Mouse (Mus musculus) lung, embryonic 14.5 days (tissue): ENCODE results near the gene Cela2a. TPM values are rescaled to one million over a fixed set of nuclear protein-coding genes. Genes with fewer than 3 reads are reported as not detected.

ENCODE experiments used
- ATAC-seq: fragments of 200-750 bp; cut with Nextera tagmentation; 2 replicates; pipeline ENCODE4 v1.8.0; 2017; ENCODE audit warnings: mild to moderate bottlenecking, moderate TSS enrichment, moderate library complexity; ENCODE audit not compliant: insufficient read depth
- DNase-seq: peaks from one replicate; pipeline ENCODE4 v3.0.0-alpha.2; 2015
- H3K27ac ChIP-seq: fragments of 300-500 bp; sonication (generic); 2 replicates; pipeline ENCODE4 v1.5.1; 2014; ENCODE audit warnings: low read depth, mild to moderate bottlenecking, moderate library complexity
- H3K27me3 ChIP-seq: fragments of 300-500 bp; sonication (generic); 2 replicates; pipeline ENCODE4 v1.6.1; 2014; ENCODE audit warnings: low read length, control low read depth; ENCODE audit not compliant: insufficient read depth
- H3K36me3 ChIP-seq: fragments of 300-500 bp; sonication (generic); 2 replicates; pipeline ENCODE4 v1.6.1; 2014; ENCODE audit warnings: control low read depth; ENCODE audit not compliant: insufficient read depth
- H3K4me1 ChIP-seq: fragments of 300-500 bp; sonication (generic); 2 replicates; pipeline ENCODE4 v1.6.1; 2014; ENCODE audit warnings: antibody characterized with exemption, control low read depth; ENCODE audit not compliant: insufficient read depth
- H3K4me2 ChIP-seq: fragments of 300-500 bp; sonication (generic); 2 replicates; pipeline ENCODE4 v1.6.1; 2014; ENCODE audit warnings: mild to moderate bottlenecking
- H3K4me3 ChIP-seq: fragments of 300-500 bp; sonication (generic); 2 replicates; pipeline ENCODE4 v1.5.1; 2014; ENCODE audit warnings: low read depth, low read length
- H3K9ac ChIP-seq: fragments of 300-500 bp; sonication (generic); 2 replicates; pipeline ENCODE4 v1.6.1; 2014
- H3K9me3 ChIP-seq: fragments of 300-500 bp; sonication (generic); 2 replicates; pipeline ENCODE4 v1.6.1; 2016; ENCODE audit warnings: low read depth, low read length, control low read depth
- CTCF ChIP-seq: IDR thresholded peaks from 2 replicates; pipeline ENCODE4 v1.5.1; 2016; ENCODE audit warnings: antibody characterized with exemption, low read depth
- WGBS: fragments of 180-500 bp; shearing (Covaris S2); extraction: QIAGEN DNeasy Blood & Tissue Kit; methylation state at CpG from one replicate; pipeline ENCODE4 v1.1.7; 2014; 5-methylcytosine and 5-hydroxymethylcytosine counted together
- polyA plus RNA-seq: library from polyadenylated mRNA; unstranded; fragments of >200 nt; fragmentation: Nextera tagmentation; extraction: Ambion mirVana; gene quantifications from 2 replicates; pipeline ENCODE4 v1.2.1, GENCODE M21; 2014

Cela2a gene
- polyA plus RNA-seq, 1 experiment from 2014 or later = not detected

- WGBS = 27% methylated on average over 19 of the region's 19 CpGs
- Histone ChIP-seq H3K4me1 (peaks cover 13% of the 10 kb centered on the region), H3K27ac (peak overlapping the region; percentile 91), H3K4me3 (no peak overlapping the region), H3K36me3 (peaks cover 84% of the 10 kb centered on the region), H3K27me3 (no peaks in the 10 kb centered on the region), H3K9me3 (no peaks in the 10 kb centered on the region), H3K9ac (0 out of 2 replicates have a peak overlapping the region, but pooled peaks have one; percentile 4), H3K4me2 (peak overlapping the region; percentile 30)
- no peak for TF ChIP-seq CTCF
- peak; percentile 94 for DNase-seq
- ATAC-seq = peak; percentile 87
Observed at GRCm38 (mm10) chr4:141766668-141767352, 59.1 kb downstream of the Cela2a start.

- peaks cover 13% of the 10 kb centered on the region for H3K4me1 ChIP-seq
- 60% methylated on average over 8 of the region's 8 CpGs for WGBS
- no peak for TF ChIP-seq CTCF
- H3K36me3 ChIP-seq = peaks cover 85% of the 10 kb centered on the region
- ATAC-seq (peak; percentile 16; the same call in 1 of the 2 replicates), DNase-seq (no peak)
- no peak overlapping the region for H3K9ac ChIP-seq
- peak overlapping the region; percentile 30; the same call in 1 of the 2 replicates for H3K4me2 ChIP-seq
- no peaks in the 10 kb centered on the region for H3K27me3 ChIP-seq
- H3K27ac ChIP-seq = peak overlapping the region; percentile 91
- H3K9me3 ChIP-seq = no peaks in the 10 kb centered on the region
- no peak overlapping the region for H3K4me3 ChIP-seq
Observed at GRCm38 (mm10) chr4:141766316-141766667, 59.7 kb downstream of the Cela2a start.

GRCm38 (mm10) chr4:141765008-141765407, 61.0 kb downstream of the Cela2a start:
- Histone ChIP-seq H3K4me1 (peaks cover 13% of the 10 kb centered on the region), H3K27ac (no peak overlapping the region), H3K36me3 (peaks cover 78% of the 10 kb centered on the region), H3K27me3 (no peaks in the 10 kb centered on the region), H3K4me2 (no peak overlapping the region), H3K4me3 (no peak overlapping the region), H3K9me3 (no peaks in the 10 kb centered on the region), H3K9ac (no peak overlapping the region)
- no peak for TF ChIP-seq CTCF
- DNase-seq (no peak), ATAC-seq (no peak)
- WGBS = 94% methylated on average over 3 of the region's 3 CpGs

Other genes with a start within 250 kb of the Cela2a start
- gene Fblim1, start 220.1 kb downstream of the Cela2a start, polyA plus RNA-seq = 83.6 and 89.2 TPM in 2 replicates
- gene Tmem82, start 207.5 kb downstream of the Cela2a start, polyA plus RNA-seq = 0.38 and 0.50 TPM in 2 replicates
- not detected in 2 replicates for gene Slc25a34, start 202.3 kb downstream of the Cela2a start, polyA plus RNA-seq
- 5.1 and 5.4 TPM in 2 replicates for gene Plekhm2, start 161.3 kb downstream of the Cela2a start, polyA plus RNA-seq
- gene Rsc1a1, start 140.6 kb downstream of the Cela2a start, polyA plus RNA-seq = 0.38 and 3.2 TPM in 2 replicates
- gene Ddi2, start 102.7 kb downstream of the Cela2a start, polyA plus RNA-seq = 19.8 and 21.5 TPM in 2 replicates
- gene Agmat, start 79.5 kb downstream of the Cela2a start, polyA plus RNA-seq = not detected in 2 replicates
- 3.5 and 4.2 TPM in 2 replicates for gene Dnajc16, start 35.2 kb downstream of the Cela2a start, polyA plus RNA-seq
- 21.5 and 22.3 TPM in 2 replicates for gene Casp9, start 32.5 kb downstream of the Cela2a start, polyA plus RNA-seq
- not detected in 2 replicates for gene Ctrc, start 20.2 kb upstream of the Cela2a start, polyA plus RNA-seq
- 56.5 and 64.6 TPM in 2 replicates for gene Efhd2, start 48.8 kb upstream of the Cela2a start, polyA plus RNA-seq
- gene Fhad1, start 188.9 kb upstream of the Cela2a start, polyA plus RNA-seq = 0.68 and 1.4 TPM in 2 replicates